Mouse (Mus musculus): ENCODE measurements around the gene Brk1. TPM values are rescaled to one million over a fixed set of nuclear protein-coding genes. Genes with fewer than 3 reads are reported as not detected.

Gene Brk1
- polyA plus RNA-seq, 1 experiment: 195 TPM

- no peak for DNase-seq (ENCODE audit: low spot score)
Measured at GRCm38 (mm10) chr6:113659648-113660491, 55.3 kb downstream of the Brk1 start.

DNA sequence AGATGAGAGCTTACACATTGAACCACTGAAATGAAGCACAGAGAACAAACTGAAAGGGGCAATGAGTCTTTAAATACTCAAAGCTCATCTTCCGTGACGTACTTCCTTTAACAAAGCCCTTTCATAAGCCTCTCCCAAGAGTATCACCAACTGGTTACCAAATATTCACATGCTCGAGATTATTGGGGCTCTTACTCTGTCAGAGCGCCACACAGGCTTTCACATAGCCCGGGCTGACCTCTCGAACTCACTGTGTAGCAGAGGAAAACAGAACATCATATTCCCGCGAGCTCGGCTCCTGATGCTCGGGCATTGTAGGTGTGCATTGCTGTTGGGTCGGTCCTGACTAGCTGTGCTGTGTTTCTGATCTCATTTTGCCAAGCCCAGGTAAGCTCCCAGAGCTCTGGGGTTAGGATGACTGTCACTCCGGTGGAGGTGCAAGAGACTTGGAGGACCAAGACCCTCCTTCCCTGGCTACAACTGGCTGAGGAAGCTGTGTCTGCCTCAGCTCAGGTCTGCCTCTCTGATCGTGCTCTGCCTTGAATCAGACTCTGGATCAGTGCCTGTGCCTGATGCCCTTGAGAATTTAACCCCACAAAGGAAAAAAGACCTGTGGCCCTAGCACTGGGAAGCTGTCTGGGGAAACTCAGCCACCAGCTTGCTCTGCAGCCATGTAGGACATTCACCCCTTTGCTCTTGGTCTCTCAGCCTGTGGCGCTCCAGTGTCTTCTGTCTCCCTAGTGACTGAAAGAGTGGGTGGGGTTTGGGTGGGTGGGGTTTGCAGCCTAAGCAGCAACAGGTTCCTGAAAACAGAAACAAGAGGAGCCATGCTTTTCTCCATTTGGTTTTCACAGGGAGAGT is 56.1 kb downstream of the Brk1 start:
- DNase-seq (ENCODE audit: low spot score): no peak

- DNase-seq (ENCODE audit: low spot score): no peak
Measured at GRCm38 (mm10) chr6:113661353-113662241, 57.0 kb downstream of the Brk1 start.

GRCm38 (mm10) chr6:113662964-113663700 is 58.6 kb downstream of the Brk1 start:
- no peak for DNase-seq (ENCODE audit: low spot score)

DNA sequence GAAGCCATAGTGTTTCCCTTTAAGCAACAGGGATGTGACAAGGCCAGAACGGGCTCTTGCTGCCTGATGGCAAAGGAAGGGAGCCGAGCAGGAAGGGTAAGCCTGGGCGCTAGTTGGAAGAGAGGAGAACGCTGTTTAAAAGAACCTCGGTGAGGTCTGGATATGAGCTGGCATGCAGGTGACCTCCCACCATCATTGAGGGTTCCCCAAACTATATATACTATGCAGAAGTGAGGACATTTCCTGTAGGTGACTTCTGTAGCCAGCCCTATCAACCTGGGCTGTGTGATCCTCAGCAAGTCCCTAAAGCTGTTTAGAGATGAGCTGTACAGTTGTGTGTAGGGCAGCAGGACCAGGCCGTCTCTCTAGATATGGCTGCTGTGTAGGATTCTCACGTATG is 59.7 kb downstream of the Brk1 start:
- DNase-seq (ENCODE audit: low spot score): no peak

Other genes starting within 250 kb of the Brk1 start
- gene Tada3, start 226.9 kb upstream of the Brk1 start, polyA plus RNA-seq (2012; rRNA removed): 36.3 and 38.5 TPM in 2 replicates
- 116 TPM in 2 replicates for gene Arpc4, start 226.7 kb upstream of the Brk1 start, polyA plus RNA-seq (2012; rRNA removed)
- gene Ttll3, start 215.5 kb upstream of the Brk1 start, polyA plus RNA-seq (2012; rRNA removed): 6.3 and 8.5 TPM in 2 replicates
- 11.8 and 17.3 TPM in 2 replicates for gene Rpusd3, start 185.4 kb upstream of the Brk1 start, polyA plus RNA-seq (2012; rRNA removed)
- gene Cidec, start 169.0 kb upstream of the Brk1 start, polyA plus RNA-seq (2012; rRNA removed): 31.0 and 68.5 TPM in 2 replicates
- 54.5 and 61.3 TPM in 2 replicates for gene Jagn1, start 162.2 kb upstream of the Brk1 start, polyA plus RNA-seq (2012; rRNA removed)
- 71.8 and 87.7 TPM in 2 replicates for gene Il17re, start 146.3 kb upstream of the Brk1 start, polyA plus RNA-seq (2012; rRNA removed)
- 62.5 and 65.3 TPM in 2 replicates for gene Il17rc, start 133.3 kb upstream of the Brk1 start, polyA plus RNA-seq (2012; rRNA removed)
- gene Creld1, start 121.5 kb upstream of the Brk1 start, polyA plus RNA-seq (2012; rRNA removed): 46.1 and 58.4 TPM in 2 replicates
- 0.10 and 0.18 TPM in 2 replicates for gene Prrt3, start 102.8 kb upstream of the Brk1 start, polyA plus RNA-seq (2012; rRNA removed)
- gene Emc3, start 73.1 kb upstream of the Brk1 start, polyA plus RNA-seq (2012; rRNA removed): 82.4 and 83.8 TPM in 2 replicates
- gene Fancd2, start 73.1 kb upstream of the Brk1 start, polyA plus RNA-seq (2012; rRNA removed): 4.7 and 5.8 TPM in 2 replicates
- not detected in 2 replicates for gene Fancd2os, start 4.1 kb upstream of the Brk1 start, polyA plus RNA-seq (2012; rRNA removed)
- 14.9 and 22.5 TPM in 2 replicates for gene Vhl, start 19.2 kb downstream of the Brk1 start, polyA plus RNA-seq (2012; rRNA removed)
- 69.3 and 91.4 TPM in 2 replicates for gene Irak2, start 33.7 kb downstream of the Brk1 start, polyA plus RNA-seq (2012; rRNA removed)
- 29.3 and 31.7 TPM in 2 replicates for gene Tatdn2, start 92.3 kb downstream of the Brk1 start, polyA plus RNA-seq (2012; rRNA removed)
- gene Ghrl, start 115.1 kb downstream of the Brk1 start, polyA plus RNA-seq (2012; rRNA removed): 0.15 and 0.23 TPM in 2 replicates
- 142 and 199 TPM in 2 replicates for gene Sec13, start 136.0 kb downstream of the Brk1 start, polyA plus RNA-seq (2012; rRNA removed)

All from urinary bladder, adult 2 months (tissue).